12 mouse cellular contexts compared by ENCODE assay signal in genomic region chr11:11907703-11908413, GRCm38 (mm10). TPM values are rescaled to one million over a fixed set of nuclear protein-coding genes. Genes with fewer than 3 reads are reported as not detected.
DNase-seq lines count a peak whose midpoint lies in the region; ATAC-seq lines count a peak whose summit lies in the region.
"Had no signal": no experiment of that assay in that cellular context is flagged by ENCODE, and none has a peak within 500 bp of the region (broad histone marks: within the 10 kb centered on the region; RNA-seq: fewer than 3 reads in every experiment).

No protein-coding gene starts in this region.

- H3K4me3 ChIP-seq in embryonic facial prominence, embryonic 12.5 days: no peak overlapping the region
- H3K4me3 ChIP-seq in lung, embryonic 16.5 days (ENCODE audit: low read length): no peak overlapping the region
- H3K4me3 ChIP-seq: liver, embryonic 15.5 days had no signal

- H3K36me3 ChIP-seq in embryonic facial prominence, embryonic 12.5 days: no peaks in the 10 kb centered on the region
- no peaks in the 10 kb centered on the region for H3K36me3 ChIP-seq in lung, embryonic 16.5 days (ENCODE audit: control insufficient read depth, insufficient read depth, low read length)
- H3K36me3 ChIP-seq: liver, embryonic 15.5 days had no signal

- H3K9me3 ChIP-seq in embryonic facial prominence, embryonic 12.5 days: no peaks in the 10 kb centered on the region
- no peaks in the 10 kb centered on the region for H3K9me3 ChIP-seq in lung, embryonic 16.5 days (ENCODE audit: control insufficient read depth, low read length)
- H3K9me3 ChIP-seq: liver, embryonic 15.5 days had no signal

- DNase-seq in heart, adult 18-20 months: peak; percentile 57 to 58
- DNase-seq in heart, postnatal 4 days: no peak
- DNase-seq in 3T3-L1 (ENCODE audit: low read depth, low spot score): peak; percentile 77
- DNase-seq in adrenal gland, postnatal 14 days: no peak
- no peak for DNase-seq in thymus, postnatal 0 days (ENCODE audit: low spot score)
- DNase-seq: embryo, embryonic 11 days; gastrocnemius, postnatal 36 days had no signal

- no peak overlapping the region for H3K4me2 ChIP-seq in embryonic facial prominence, embryonic 12.5 days (replicated peaks)
- no peak overlapping the region for H3K4me2 ChIP-seq in lung, embryonic 16.5 days (ENCODE audit: low read depth, low read length)
- H3K4me2 ChIP-seq: liver, embryonic 15.5 days had no signal

- WGBS in embryonic facial prominence, embryonic 12.5 days: 51% methylated on average over 7 of the region's 7 CpGs
- WGBS in lung, embryonic 16.5 days: 23% methylated on average over 7 of the region's 7 CpGs

- H3K9ac ChIP-seq in embryonic facial prominence, embryonic 12.5 days: no peak overlapping the region
- H3K9ac ChIP-seq in lung, embryonic 16.5 days (ENCODE audit: low read length): peak overlapping the region; percentile 35; the same call in 1 of the 2 replicates
- H3K9ac ChIP-seq: liver, embryonic 15.5 days had no signal

- no peak for ATAC-seq in embryonic facial prominence, embryonic 12.5 days (ENCODE audit: insufficient number of reproducible peaks, insufficient read depth, low FRiP score, low TSS enrichment)
- ATAC-seq in lung, embryonic 16.5 days (ENCODE audit: low read depth): peak; percentile 83
- ATAC-seq in erythroblast, adult 5-6 weeks (replicated peaks; ENCODE audit: low FRiP score, poor library complexity, severe bottlenecking): no peak
- ATAC-seq: intestine, embryonic 16.5 days had no signal

- 0 out of 2 replicates have a peak overlapping the region, but pooled peaks have one; percentile 23 for H3K27ac ChIP-seq in embryonic facial prominence, embryonic 12.5 days
- peak overlapping the region; percentile 97 for H3K27ac ChIP-seq in lung, embryonic 16.5 days (ENCODE audit: low read length)
- H3K27ac ChIP-seq: liver, embryonic 15.5 days had no signal

- no peaks in the 10 kb centered on the region for H3K4me1 ChIP-seq in embryonic facial prominence, embryonic 12.5 days
- H3K4me1 ChIP-seq in lung, embryonic 16.5 days (replicated peaks; ENCODE audit: control insufficient read depth, insufficient read depth, low read length): peaks cover 7% of the 10 kb centered on the region
- H3K4me1 ChIP-seq: liver, embryonic 15.5 days had no signal

- H3K27me3 ChIP-seq in embryonic facial prominence, embryonic 12.5 days: no peaks in the 10 kb centered on the region
- no peaks in the 10 kb centered on the region for H3K27me3 ChIP-seq in lung, embryonic 16.5 days (ENCODE audit: control insufficient read depth, insufficient read depth, low read depth, low read length)
- H3K27me3 ChIP-seq: liver, embryonic 15.5 days had no signal

RNA-seq across cellular contexts. Expression of gene Ddc, which starts 9.9 kb away (rescaled TPM):
- total RNA-seq in heart, adult 18-20 months (2021): 1 to 10 TPM; 1.3 to 1.9 TPM
- total RNA-seq in heart, postnatal 4 days (2021): 10 to 100 TPM; 44.6 to 51.4 TPM
- 10.8 and 13.5 TPM in 2 replicates for polyA plus RNA-seq in embryonic facial prominence, embryonic 12.5 days (2016; fragmentation: Nextera tagmentation; extraction: Ambion mirVana)
- polyA plus RNA-seq in lung, embryonic 16.5 days (2015; fragmentation: Nextera tagmentation; extraction: Ambion mirVana): 15.9 and 17.7 TPM in 2 replicates
- 66.4 and 68.7 TPM in 2 replicates for total RNA-seq in adrenal gland, postnatal 14 days (2021)
- not detected in 2 replicates for total RNA-seq in erythroblast, adult 5-6 weeks (2015; ENCODE audit: low replicate concordance)
- total RNA-seq in erythroblast, adult 5-6 weeks (2017; ENCODE audit: low replicate concordance): not detected in 2 replicates
- 4.9 and 7.8 TPM in 2 replicates for polyA plus RNA-seq in thymus, postnatal 0 days (2015; fragmentation: Nextera tagmentation; extraction: Ambion mirVana)

Comparison
In these comparisons a context has a peak if more than half of its experiments do, and no peak if none do; other contexts are left out.
1. DNase-seq: peak in heart, adult 18-20 months (2 of 2) and 3T3-L1 (single experiment); none in heart, postnatal 4 days (single experiment), adrenal gland, postnatal 14 days (single experiment) and thymus, postnatal 0 days (single experiment).
2. RNA of gene Ddc, which starts 9.9 kb away (total RNA-seq): 66.4 to 68.7 TPM in adrenal gland, postnatal 14 days and 44.6 to 51.4 TPM in heart, postnatal 4 days; 1.3 to 1.9 TPM in heart, adult 18-20 months and not detected in erythroblast, adult 5-6 weeks; every median in the first group is over 10 times any median in the second.